Mouse (Mus musculus): ENCODE results near the gene Panx3.

DNA sequence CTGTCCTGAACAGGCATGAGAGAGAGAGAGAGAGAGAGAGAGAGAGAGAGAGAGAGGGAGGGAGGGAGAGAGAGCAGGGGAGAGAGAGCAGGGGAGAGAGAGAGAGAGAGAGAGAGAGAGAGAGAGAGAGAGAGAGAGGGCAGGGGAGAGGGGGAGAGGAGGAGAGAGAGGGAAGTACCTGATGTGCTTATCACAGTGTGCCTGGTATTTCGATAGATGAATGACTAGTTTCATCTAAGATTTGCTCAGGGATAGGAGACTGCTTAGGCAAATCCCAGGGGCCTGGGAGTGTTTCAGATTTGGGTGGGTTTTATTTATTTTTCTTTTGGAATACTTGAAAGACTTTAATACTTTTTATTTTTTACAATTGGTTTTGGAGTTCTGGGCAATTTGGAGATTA, 5.8 kb downstream of the Panx3 start:
- TF ChIP-seq CHD2 (IDR thresholded peaks at IDR 0.05; ENCODE audit: low read length): no peak
- TF ChIP-seq CTCF (IDR thresholded peaks at IDR 0.05 in 2 of 3, conservative IDR thresholded peaks at IDR 0.05 in 1 of 3; ENCODE audit: control insufficient read depth in 1 of 3, insufficient read depth in 1 of 3, low read depth in 2 of 3, low read length in 3 of 3, poor library complexity in 1 of 3, severe bottlenecking in 1 of 3): no peak
- TF ChIP-seq POLR2A (IDR thresholded peaks at IDR 0.05; ENCODE audit: control insufficient read depth in 1 of 2, insufficient read depth in 1 of 2, low read depth in 1 of 2, low read length in 2 of 2, poor library complexity in 1 of 2): no peak
- no peak for TF ChIP-seq ZKSCAN1 (IDR thresholded peaks at IDR 0.05; ENCODE audit: low read depth, low read length)
- no peak for TF ChIP-seq HCFC1 (IDR thresholded peaks at IDR 0.05; ENCODE audit: low read depth, low read length)
- TF ChIP-seq MXI1 (IDR thresholded peaks at IDR 0.05; ENCODE audit: low read depth, low read length): no peak
- no peak for TF ChIP-seq POLR2AphosphoS5 (IDR thresholded peaks at IDR 0.05; ENCODE audit: borderline replicate concordance, low read depth, low read length)
- no peak for TF ChIP-seq MAFK (IDR thresholded peaks at IDR 0.05; ENCODE audit: borderline replicate concordance, low read depth, low read length)
- no peak for TF ChIP-seq MEF2A (IDR thresholded peaks at IDR 0.05; ENCODE audit: extremely low read depth, insufficient replicate concordance, low read depth, low read length, poor library complexity, severe bottlenecking)
